In the genomic region with DNA sequence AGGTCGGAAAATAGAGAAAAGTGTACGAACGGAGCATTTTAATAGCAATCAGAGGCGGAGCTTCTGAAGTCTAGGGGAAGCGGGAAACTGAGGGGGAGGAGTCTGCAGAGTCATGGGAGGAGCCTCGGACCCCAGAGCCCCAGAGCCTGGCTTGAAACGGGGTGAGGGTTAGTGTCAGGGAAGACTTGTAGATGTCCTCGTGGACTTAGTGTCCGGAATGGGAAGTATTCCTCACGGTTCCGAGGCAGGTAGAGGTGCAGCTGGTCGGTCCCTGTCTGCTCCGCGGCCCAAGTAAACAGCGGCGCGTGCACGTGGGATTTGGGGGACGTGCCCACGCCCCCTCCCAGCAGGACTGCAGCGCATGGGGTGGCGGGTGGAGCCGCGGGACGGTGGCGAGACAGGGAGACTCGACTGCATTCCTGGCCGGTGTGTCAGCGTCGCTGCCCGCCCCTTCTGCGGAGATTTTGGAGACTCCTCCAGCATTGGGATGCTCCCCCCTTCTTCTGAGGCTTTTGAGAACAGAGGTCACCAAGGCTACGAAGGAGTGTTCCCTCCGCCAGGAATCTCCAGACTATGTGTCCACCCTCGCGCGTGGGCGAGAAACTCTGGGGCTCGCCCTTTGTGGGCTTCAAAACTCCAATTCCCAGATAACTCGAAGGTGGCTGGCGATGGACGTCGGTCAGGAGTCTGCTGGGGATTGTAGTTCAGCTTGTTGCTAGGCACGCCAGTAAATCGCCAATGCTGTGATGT, we compare ENCODE assay signal across 8 mouse cellular contexts. TPM values are rescaled to one million over a fixed set of nuclear protein-coding genes. Genes with fewer than 3 reads are reported as not detected.
DNase-seq lines count a peak whose midpoint lies in the region; ATAC-seq and TF ChIP-seq lines count a peak whose summit lies in the region.

No protein-coding gene starts in this region.

- H3K36me3 ChIP-seq in midbrain, embryonic 16.5 days (ENCODE audit: control insufficient read depth, insufficient read depth, low read length): peaks cover 9% of the 10 kb centered on the region
- H3K36me3 ChIP-seq in stomach, postnatal 0 days (ENCODE audit: control insufficient read depth, insufficient read depth, low read length): no peaks in the 10 kb centered on the region

- peaks cover 19% of the 10 kb centered on the region for H3K4me1 ChIP-seq in bone marrow macrophage, adult 2 months (ENCODE audit: control insufficient read depth, insufficient read depth, low read length)
- peaks cover 2% of the 10 kb centered on the region for H3K4me1 ChIP-seq in embryonic fibroblast, embryonic 13.5 days (ENCODE audit: control insufficient read depth, insufficient read depth, low read length)
- peaks cover 12% of the 10 kb centered on the region for H3K4me1 ChIP-seq in midbrain, embryonic 16.5 days (ENCODE audit: control insufficient read depth, insufficient read depth, low read length)
- H3K4me1 ChIP-seq in stomach, postnatal 0 days (replicated peaks; ENCODE audit: control insufficient read depth, insufficient read depth): peaks cover 3% of the 10 kb centered on the region; the same call in 1 of the 2 replicates

- H3K27me3 ChIP-seq in midbrain, embryonic 16.5 days (ENCODE audit: control insufficient read depth, insufficient read depth, low read depth, low read length): no peaks in the 10 kb centered on the region
- no peaks in the 10 kb centered on the region for H3K27me3 ChIP-seq in stomach, postnatal 0 days (ENCODE audit: control insufficient read depth, insufficient read depth, low read length)

- H3K9me3 ChIP-seq in midbrain, embryonic 16.5 days (replicated peaks; ENCODE audit: control insufficient read depth, low read length, poor library complexity, severe bottlenecking): no peaks in the 10 kb centered on the region
- no peaks in the 10 kb centered on the region for H3K9me3 ChIP-seq in stomach, postnatal 0 days (ENCODE audit: control insufficient read depth, low read length)

- no peak for TF ChIP-seq POLR2A in bone marrow macrophage, adult 2 months (IDR thresholded peaks at IDR 0.05; ENCODE audit: borderline replicate concordance, low read depth, low read length)
- TF ChIP-seq POLR2A in embryonic fibroblast, embryonic 13.5 days (IDR thresholded peaks at IDR 0.05; ENCODE audit: low read depth, low read length): peak; percentile 67

- H3K27ac ChIP-seq in bone marrow macrophage, adult 2 months (ENCODE audit: insufficient read depth, low read depth, low read length): peak overlapping the region; percentile 72; the same call in 1 of the 2 replicates
- H3K27ac ChIP-seq in embryonic fibroblast, embryonic 13.5 days (ENCODE audit: insufficient read depth, low read length): peak overlapping the region; percentile 90
- peak overlapping the region; percentile 72 for H3K27ac ChIP-seq in midbrain, embryonic 16.5 days (ENCODE audit: low read length)
- peak overlapping the region; percentile 88 for H3K27ac ChIP-seq in stomach, postnatal 0 days (replicated peaks)

- peak overlapping the region; percentile 98 for H3K4me2 ChIP-seq in midbrain, embryonic 16.5 days (ENCODE audit: low read length)
- H3K4me2 ChIP-seq in stomach, postnatal 0 days (replicated peaks; ENCODE audit: low read depth): peak overlapping the region; percentile 92

- H3K9ac ChIP-seq in midbrain, embryonic 16.5 days (ENCODE audit: low read depth, low read length): peak overlapping the region; percentile 73
- H3K9ac ChIP-seq in stomach, postnatal 0 days (ENCODE audit: low read length): peak overlapping the region; percentile 73

- no peak for TF ChIP-seq EP300 in stomach, postnatal 0 days (optimal IDR thresholded peaks at IDR 0.05)

- no peak for TF ChIP-seq CTCF in bone marrow macrophage, adult 2 months (IDR thresholded peaks at IDR 0.05; ENCODE audit: low read depth, low read length)
- TF ChIP-seq CTCF in embryonic fibroblast, embryonic 13.5 days (IDR thresholded peaks at IDR 0.05; ENCODE audit: borderline replicate concordance, insufficient read depth, low read length): no peak
- TF ChIP-seq CTCF in stomach, postnatal 0 days (IDR thresholded peaks at IDR 0.05; ENCODE audit: low read depth): no peak

- under 1% methylated on average over 45 of the region's 45 CpGs for WGBS in midbrain, embryonic 16.5 days
- WGBS in stomach, postnatal 0 days: under 1% methylated on average over 43 of the region's 45 CpGs

- H3K4me3 ChIP-seq in bone marrow macrophage, adult 2 months (ENCODE audit: insufficient read depth, low read length): peak overlapping the region; percentile 75
- peak overlapping the region; percentile 52 for H3K4me3 ChIP-seq in embryonic fibroblast, embryonic 13.5 days (ENCODE audit: insufficient read depth, low read length)
- H3K4me3 ChIP-seq in midbrain, embryonic 16.5 days (ENCODE audit: low read depth, low read length): peak overlapping the region; percentile 73
- peak overlapping the region; percentile 73 for H3K4me3 ChIP-seq in stomach, postnatal 0 days (ENCODE audit: low read depth, low read length)

- ATAC-seq in CD4-positive, CD25-positive, alpha-beta regulatory T cell, adult 4 months: peak; percentile 60
- ATAC-seq in midbrain, embryonic 16.5 days: peak; percentile 69
- peak; percentile 52 for ATAC-seq in stomach, postnatal 0 days (ENCODE audit: low FRiP score, low TSS enrichment)

- DNase-seq in heart, adult 9 months (ENCODE audit: low spot score in 2 of 2): peak; percentile 78 to 81
- DNase-seq in kidney, adult 8-10 months: peak; percentile 78 to 80
- DNase-seq in liver: peak; percentile 81
- peak; percentile 81 for DNase-seq in stomach, postnatal 0 days (ENCODE audit: low spot score)

RNA-seq across cellular contexts. Expression of gene Ppp1r13l, which starts 0.5 kb away (rescaled TPM):
- polyA plus RNA-seq in CD4-positive, CD25-positive, alpha-beta regulatory T cell, adult 4 months (2017; shearing (Covaris generic)): not detected
- polyA plus RNA-seq in bone marrow macrophage, adult 2 months (2012; ENCODE audit: insufficient read depth, insufficient read length, missing spikeins): 1.6 and 4.0 TPM in 2 replicates
- polyA plus RNA-seq in embryonic fibroblast, embryonic 13.5 days (2011; ENCODE audit: insufficient read length, low read depth, missing spikeins): 11.0 and 12.5 TPM in 2 replicates
- 2.0 and 2.8 TPM in 2 replicates for polyA plus RNA-seq in midbrain, embryonic 16.5 days (2015; fragmentation: Nextera tagmentation; extraction: Ambion mirVana)
- polyA plus RNA-seq in stomach, postnatal 0 days (2015; fragmentation: Nextera tagmentation; extraction: Ambion mirVana): 10.3 and 12.2 TPM in 2 replicates

RNA-seq across cellular contexts. Expression of gene Cd3eap, which starts 0.8 kb away (rescaled TPM):
- 10 to 100 TPM; 15.8 to 17.6 TPM for polyA plus RNA-seq in CD4-positive, CD25-positive, alpha-beta regulatory T cell, adult 4 months (2017; shearing (Covaris generic))
- polyA plus RNA-seq in bone marrow macrophage, adult 2 months (2012; ENCODE audit: insufficient read depth, insufficient read length, missing spikeins): 7.8 and 8.4 TPM in 2 replicates
- polyA plus RNA-seq in embryonic fibroblast, embryonic 13.5 days (2011; ENCODE audit: insufficient read length, low read depth, missing spikeins): 13.3 and 13.4 TPM in 2 replicates
- 24.1 and 24.6 TPM in 2 replicates for polyA plus RNA-seq in midbrain, embryonic 16.5 days (2015; fragmentation: Nextera tagmentation; extraction: Ambion mirVana)
- 13.4 and 13.6 TPM in 2 replicates for polyA plus RNA-seq in stomach, postnatal 0 days (2015; fragmentation: Nextera tagmentation; extraction: Ambion mirVana)

RNA-seq across cellular contexts. Expression of gene Ercc1, which starts 15.5 kb away (rescaled TPM):
- 10 to 100 TPM; 71.2 to 78.1 TPM for polyA plus RNA-seq in CD4-positive, CD25-positive, alpha-beta regulatory T cell, adult 4 months (2017; shearing (Covaris generic))
- polyA plus RNA-seq in bone marrow macrophage, adult 2 months (2012; ENCODE audit: insufficient read depth, insufficient read length, missing spikeins): 30.7 and 35.4 TPM in 2 replicates
- polyA plus RNA-seq in embryonic fibroblast, embryonic 13.5 days (2011; ENCODE audit: insufficient read length, low read depth, missing spikeins): 44.9 and 52.2 TPM in 2 replicates
- 80.1 and 82.4 TPM in 2 replicates for polyA plus RNA-seq in midbrain, embryonic 16.5 days (2015; fragmentation: Nextera tagmentation; extraction: Ambion mirVana)
- 32.8 and 36.9 TPM in 2 replicates for polyA plus RNA-seq in stomach, postnatal 0 days (2015; fragmentation: Nextera tagmentation; extraction: Ambion mirVana)

RNA-seq across cellular contexts. Expression of gene Ercc2, which starts 21.7 kb away (rescaled TPM):
- 10 to 100 TPM; 10.1 to 11.6 TPM for polyA plus RNA-seq in CD4-positive, CD25-positive, alpha-beta regulatory T cell, adult 4 months (2017; shearing (Covaris generic))
- 14.5 and 18.9 TPM in 2 replicates for polyA plus RNA-seq in bone marrow macrophage, adult 2 months (2012; ENCODE audit: insufficient read depth, insufficient read length, missing spikeins)
- 14.3 and 22.7 TPM in 2 replicates for polyA plus RNA-seq in embryonic fibroblast, embryonic 13.5 days (2011; ENCODE audit: insufficient read length, low read depth, missing spikeins)
- polyA plus RNA-seq in midbrain, embryonic 16.5 days (2015; fragmentation: Nextera tagmentation; extraction: Ambion mirVana): 28.0 and 29.5 TPM in 2 replicates
- 6.0 and 6.4 TPM in 2 replicates for polyA plus RNA-seq in stomach, postnatal 0 days (2015; fragmentation: Nextera tagmentation; extraction: Ambion mirVana)

RNA-seq across cellular contexts. Expression of gene Klc3, which starts 43.8 kb away (rescaled TPM):
- polyA plus RNA-seq in CD4-positive, CD25-positive, alpha-beta regulatory T cell, adult 4 months (2017; shearing (Covaris generic)): 1 to 10 TPM; 2.6 to 3.3 TPM
- 0.95 TPM in 1 of 2 replicates, not detected in the other for polyA plus RNA-seq in bone marrow macrophage, adult 2 months (2012; ENCODE audit: insufficient read depth, insufficient read length, missing spikeins)
- 5.3 and 6.3 TPM in 2 replicates for polyA plus RNA-seq in embryonic fibroblast, embryonic 13.5 days (2011; ENCODE audit: insufficient read length, low read depth, missing spikeins)
- 1.4 and 1.7 TPM in 2 replicates for polyA plus RNA-seq in midbrain, embryonic 16.5 days (2015; fragmentation: Nextera tagmentation; extraction: Ambion mirVana)
- polyA plus RNA-seq in stomach, postnatal 0 days (2015; fragmentation: Nextera tagmentation; extraction: Ambion mirVana): 24.3 and 26.5 TPM in 2 replicates

Comparison
In these comparisons a context has a peak if more than half of its experiments do, and no peak if none do; other contexts are left out.
1. Peak in every context shown above with its lines: DNase-seq, ATAC-seq, H3K4me3 ChIP-seq and H3K27ac ChIP-seq.